Mouse (Mus musculus): ENCODE measurements around the gene Tor1aip2. TPM values are rescaled to one million over a fixed set of nuclear protein-coding genes. Genes with fewer than 3 reads are reported as not detected.

Tor1aip2 gene
- total and polyA plus RNA-seq, 2 experiments from 2014 or later, result 46.1 to 67.0 TPM

GRCm38 (mm10) chr1:156042481-156042880, 7.3 kb downstream of the Tor1aip2 start:
- no peak for TF ChIP-seq CTCF (IDR thresholded peaks at IDR 0.05)
- Histone ChIP-seq H3K4me3 (ENCODE audit: low read depth, low read length) (no peak overlapping the region), H3K27ac (ENCODE audit: low read depth, low read length) (no peak overlapping the region), H3K4me2 (ENCODE audit: low read depth, low read length, poor library complexity, severe bottlenecking) (no peak overlapping the region), H3K9me3 (ENCODE audit: low read length) (no peaks in the 10 kb centered on the region), H3K27me3 (ENCODE audit: insufficient read depth, low read length) (no peaks in the 10 kb centered on the region), H3K4me1 (ENCODE audit: insufficient read depth, low read length) (no peaks in the 10 kb centered on the region), H3K9ac (replicated peaks; ENCODE audit: low read length, poor library complexity, severe bottlenecking) (no peak overlapping the region), H3K36me3 (ENCODE audit: insufficient read depth, low read length) (0 out of 2 replicates have a peak, but pooled peaks cover 3% of the 10 kb centered on the region)
- DNase-seq (ENCODE audit: low spot score) (no peak), ATAC-seq (ENCODE audit: low FRiP score) (no peak)
- WGBS, result 90% methylated on average over 5 of the region's 5 CpGs

GRCm38 (mm10) chr1:156043027-156043426, 7.8 kb downstream of the Tor1aip2 start:
- H3K9me3 ChIP-seq (ENCODE audit: low read length), result no peaks in the 10 kb centered on the region
- WGBS, result 13% methylated on average over 4 of the region's 4 CpGs
- H3K27ac ChIP-seq (ENCODE audit: low read depth, low read length), result no peak overlapping the region
- no peak overlapping the region for H3K9ac ChIP-seq (replicated peaks; ENCODE audit: low read length, poor library complexity, severe bottlenecking)
- H3K4me3 ChIP-seq (ENCODE audit: low read depth, low read length), result no peak overlapping the region
- DNase-seq (ENCODE audit: low spot score), result peak; percentile 81
- no peaks in the 10 kb centered on the region for H3K4me1 ChIP-seq (ENCODE audit: insufficient read depth, low read length)
- H3K4me2 ChIP-seq (ENCODE audit: low read depth, low read length, poor library complexity, severe bottlenecking), result no peak overlapping the region
- no peaks in the 10 kb centered on the region for H3K27me3 ChIP-seq (ENCODE audit: insufficient read depth, low read length)
- TF ChIP-seq CTCF (IDR thresholded peaks at IDR 0.05), result peak; percentile 87
- H3K36me3 ChIP-seq (ENCODE audit: insufficient read depth, low read length), result 0 out of 2 replicates have a peak, but pooled peaks cover 3% of the 10 kb centered on the region
- ATAC-seq (ENCODE audit: low FRiP score), result no peak

- DNase-seq (ENCODE audit: low spot score), result no peak
- no peaks in the 10 kb centered on the region for H3K4me1 ChIP-seq (ENCODE audit: insufficient read depth, low read length)
- WGBS, result 91% methylated on average over 5 of the region's 5 CpGs
- H3K27me3 ChIP-seq (ENCODE audit: insufficient read depth, low read length), result no peaks in the 10 kb centered on the region
- TF ChIP-seq CTCF (IDR thresholded peaks at IDR 0.05), result no peak
- H3K9me3 ChIP-seq (ENCODE audit: low read length), result no peaks in the 10 kb centered on the region
- no peak for ATAC-seq (ENCODE audit: low FRiP score)
- H3K36me3 ChIP-seq (ENCODE audit: insufficient read depth, low read length), result peaks cover 3% of the 10 kb centered on the region; the same call in 1 of the 2 replicates
- no peak overlapping the region for H3K4me2 ChIP-seq (ENCODE audit: low read depth, low read length, poor library complexity, severe bottlenecking)
- no peak overlapping the region for H3K4me3 ChIP-seq (ENCODE audit: low read depth, low read length)
- H3K9ac ChIP-seq (replicated peaks; ENCODE audit: low read length, poor library complexity, severe bottlenecking), result no peak overlapping the region
- H3K27ac ChIP-seq (ENCODE audit: low read depth, low read length), result no peak overlapping the region
Measured at GRCm38 (mm10) chr1:156044211-156044611, 9.0 kb downstream of the Tor1aip2 start.

- H3K4me2 ChIP-seq (ENCODE audit: low read depth, low read length, poor library complexity, severe bottlenecking), result no peak overlapping the region
Measured at GRCm38 (mm10) chr1:156046688-156047087, 11.5 kb downstream of the Tor1aip2 start.

GRCm38 (mm10) chr1:156058207-156058606, 23.0 kb downstream of the Tor1aip2 start:
- TF ChIP-seq CTCF (IDR thresholded peaks at IDR 0.05), result no peak
- DNase-seq (ENCODE audit: low spot score) (no peak), ATAC-seq (ENCODE audit: low FRiP score) (no peak)
- H3K27ac ChIP-seq (ENCODE audit: low read depth, low read length), result no peak overlapping the region
- WGBS, result 83% methylated on average over 2 of the region's 2 CpGs
- no peak overlapping the region for H3K4me3 ChIP-seq (ENCODE audit: low read depth, low read length)
- no peaks in the 10 kb centered on the region for H3K27me3 ChIP-seq (ENCODE audit: insufficient read depth, low read length)
- H3K9me3 ChIP-seq (ENCODE audit: low read length), result no peaks in the 10 kb centered on the region
- H3K4me2 ChIP-seq (ENCODE audit: low read depth, low read length, poor library complexity, severe bottlenecking), result no peak overlapping the region
- no peak overlapping the region for H3K9ac ChIP-seq (replicated peaks; ENCODE audit: low read length, poor library complexity, severe bottlenecking)
- H3K4me1 ChIP-seq (ENCODE audit: insufficient read depth, low read length), result no peaks in the 10 kb centered on the region
- peaks cover 15% of the 10 kb centered on the region for H3K36me3 ChIP-seq (ENCODE audit: insufficient read depth, low read length)

More at GRCm38 (mm10) chr1:156046688-156047087, 11.5 kb downstream of the Tor1aip2 start:
- Histone ChIP-seq H3K4me3 (ENCODE audit: low read depth, low read length) (no peak overlapping the region), H3K9ac (replicated peaks; ENCODE audit: low read length, poor library complexity, severe bottlenecking) (no peak overlapping the region), H3K27me3 (ENCODE audit: insufficient read depth, low read length) (no peaks in the 10 kb centered on the region), H3K27ac (ENCODE audit: low read depth, low read length) (no peak overlapping the region), H3K9me3 (ENCODE audit: low read length) (no peaks in the 10 kb centered on the region), H3K4me1 (ENCODE audit: insufficient read depth, low read length) (no peaks in the 10 kb centered on the region), H3K36me3 (ENCODE audit: insufficient read depth, low read length) (peaks cover 10% of the 10 kb centered on the region)
- peak; percentile 71 for DNase-seq (ENCODE audit: low spot score)
- 78% methylated on average over 3 of the region's 3 CpGs for WGBS
- ATAC-seq (ENCODE audit: low FRiP score), result no peak
- TF ChIP-seq CTCF (IDR thresholded peaks at IDR 0.05), result no peak

- H3K9me3 ChIP-seq (ENCODE audit: low read length), result no peaks in the 10 kb centered on the region
- H3K4me1 ChIP-seq (ENCODE audit: insufficient read depth, low read length), result no peaks in the 10 kb centered on the region
- H3K27ac ChIP-seq (ENCODE audit: low read depth, low read length), result no peak overlapping the region
- H3K36me3 ChIP-seq (ENCODE audit: insufficient read depth, low read length), result peaks cover 15% of the 10 kb centered on the region
- H3K4me2 ChIP-seq (ENCODE audit: low read depth, low read length, poor library complexity, severe bottlenecking), result no peak overlapping the region
- ATAC-seq (ENCODE audit: low FRiP score) (no peak), DNase-seq (ENCODE audit: low spot score) (no peak)
- no peak overlapping the region for H3K9ac ChIP-seq (replicated peaks; ENCODE audit: low read length, poor library complexity, severe bottlenecking)
- H3K4me3 ChIP-seq (ENCODE audit: low read depth, low read length), result no peak overlapping the region
- no peaks in the 10 kb centered on the region for H3K27me3 ChIP-seq (ENCODE audit: insufficient read depth, low read length)
- TF ChIP-seq CTCF (IDR thresholded peaks at IDR 0.05), result no peak
- WGBS, result 95% methylated on average over 4 of the region's 4 CpGs
Measured at GRCm38 (mm10) chr1:156062193-156062592, 27.0 kb downstream of the Tor1aip2 start.
